Mouse (Mus musculus) monocyte, adult 5-6 weeks (primary cell): ENCODE results near the gene Dcaf15. TPM values are rescaled to one million over a fixed set of nuclear protein-coding genes. Genes with fewer than 3 reads are reported as not detected.

Experiments used
- ATAC-seq: fragments of 153-309, 156-312 bp; replicated peaks from 2 replicates; pipeline ENCODE4 v1.8.0; 2017; ENCODE audit warnings: mild to moderate bottlenecking; ENCODE audit not compliant: low TSS enrichment, insufficient number of reproducible peaks, severe bottlenecking, poor library complexity, low FRiP score
- total RNA-seq: library from RNA; stranded (forward); fragments of 200-1000, 200-491, 200-594 nt; gene quantifications from 3 replicates; pipeline ENCODE4 v1.2.3, GENCODE M21; 2017

The Dcaf15 gene
- total RNA-seq, 1 experiment from 2014 or later, result 19.0 TPM

- no peak for ATAC-seq
These were observed 347 bp downstream of the Dcaf15 start for GRCm38 (mm10) chr8:84104221-84104620.

- no peak for ATAC-seq
These were observed 967 bp downstream of the Dcaf15 start for GRCm38 (mm10) chr8:84103601-84104000.

GRCm38 (mm10) chr8:84101476-84102270 lies 2.9 kb downstream of the Dcaf15 start:
- no peak for ATAC-seq

GRCm38 (mm10) chr8:84098376-84098775 lies 6.2 kb downstream of the Dcaf15 start:
- no peak for ATAC-seq

- ATAC-seq, result no peak
These were observed 8.5 kb downstream of the Dcaf15 start for GRCm38 (mm10) chr8:84096061-84096460.

GRCm38 (mm10) chr8:84090585-84090984 lies 14.0 kb downstream of the Dcaf15 start:
- no peak for ATAC-seq

- no peak for ATAC-seq
These were observed 15.3 kb downstream of the Dcaf15 start for GRCm38 (mm10) chr8:84089277-84089676.

GRCm38 (mm10) chr8:84087821-84088220 lies 16.7 kb downstream of the Dcaf15 start:
- no peak for ATAC-seq

- ATAC-seq, result no peak
These were observed 17.4 kb downstream of the Dcaf15 start for GRCm38 (mm10) chr8:84087156-84087555.

GRCm38 (mm10) chr8:84084341-84085115 lies 20.0 kb downstream of the Dcaf15 start:
- no peak for ATAC-seq

GRCm38 (mm10) chr8:84083829-84084241 lies 20.7 kb downstream of the Dcaf15 start:
- ATAC-seq, result no peak

GRCm38 (mm10) chr8:84079206-84079605 lies 25.4 kb downstream of the Dcaf15 start:
- ATAC-seq, result no peak

- ATAC-seq, result no peak
These were observed 27.7 kb downstream of the Dcaf15 start for GRCm38 (mm10) chr8:84076849-84077248.

- no peak for ATAC-seq
These were observed 28.2 kb downstream of the Dcaf15 start for GRCm38 (mm10) chr8:84076412-84076811.

GRCm38 (mm10) chr8:84073230-84073976 lies 31.2 kb downstream of the Dcaf15 start:
- no peak for ATAC-seq

- ATAC-seq, result no peak
These were observed 32.2 kb downstream of the Dcaf15 start for GRCm38 (mm10) chr8:84072321-84072720.

- no peak for ATAC-seq
These were observed 32.6 kb downstream of the Dcaf15 start for GRCm38 (mm10) chr8:84071921-84072320.

GRCm38 (mm10) chr8:84070667-84071066 lies 33.9 kb downstream of the Dcaf15 start:
- no peak for ATAC-seq

GRCm38 (mm10) chr8:84070241-84070640 lies 34.3 kb downstream of the Dcaf15 start:
- ATAC-seq, result no peak
